Mouse (Mus musculus) gastrocnemius, postnatal 25 days (tissue): Measurements from ENCODE around the gene Cldn34c1. TPM values are rescaled to one million over a fixed set of nuclear protein-coding genes. Genes with fewer than 3 reads are reported as not detected.
"Not testable (repeated sequence)": the region's sequence is repeated elsewhere in the genome, so short reads cannot be mapped to it uniquely, and the experiment has no call there.

ENCODE experiments used
- DNase-seq: peaks from one replicate; pipeline ENCODE4 v3.0.0; 2022
- long read RNA-seq, 2 experiments: library from polyadenylated mRNA; stranded (forward); transcript quantifications; one replicate each; pipeline ENCODE4 v2.0.0; 2021
- total RNA-seq, 2 experiments: library from RNA; stranded (reverse); gene quantifications; 1 replicate in 1 of 2; 2 replicates in 1 of 2; pipeline ENCODE4 v1.2.3; 2021

Gene Cldn34c1
- total RNA-seq = 1 to 10 TPM; 1.3 to 1.7 TPM
- long read RNA-seq, experiment 1, partial matches to known transcripts = 0 of 2 reads
- long read RNA-seq, experiment 1, other reads (novel, unspliced or antisense) = 2 of 2 reads
- long read RNA-seq, experiment 2 = 0 reads

DNA sequence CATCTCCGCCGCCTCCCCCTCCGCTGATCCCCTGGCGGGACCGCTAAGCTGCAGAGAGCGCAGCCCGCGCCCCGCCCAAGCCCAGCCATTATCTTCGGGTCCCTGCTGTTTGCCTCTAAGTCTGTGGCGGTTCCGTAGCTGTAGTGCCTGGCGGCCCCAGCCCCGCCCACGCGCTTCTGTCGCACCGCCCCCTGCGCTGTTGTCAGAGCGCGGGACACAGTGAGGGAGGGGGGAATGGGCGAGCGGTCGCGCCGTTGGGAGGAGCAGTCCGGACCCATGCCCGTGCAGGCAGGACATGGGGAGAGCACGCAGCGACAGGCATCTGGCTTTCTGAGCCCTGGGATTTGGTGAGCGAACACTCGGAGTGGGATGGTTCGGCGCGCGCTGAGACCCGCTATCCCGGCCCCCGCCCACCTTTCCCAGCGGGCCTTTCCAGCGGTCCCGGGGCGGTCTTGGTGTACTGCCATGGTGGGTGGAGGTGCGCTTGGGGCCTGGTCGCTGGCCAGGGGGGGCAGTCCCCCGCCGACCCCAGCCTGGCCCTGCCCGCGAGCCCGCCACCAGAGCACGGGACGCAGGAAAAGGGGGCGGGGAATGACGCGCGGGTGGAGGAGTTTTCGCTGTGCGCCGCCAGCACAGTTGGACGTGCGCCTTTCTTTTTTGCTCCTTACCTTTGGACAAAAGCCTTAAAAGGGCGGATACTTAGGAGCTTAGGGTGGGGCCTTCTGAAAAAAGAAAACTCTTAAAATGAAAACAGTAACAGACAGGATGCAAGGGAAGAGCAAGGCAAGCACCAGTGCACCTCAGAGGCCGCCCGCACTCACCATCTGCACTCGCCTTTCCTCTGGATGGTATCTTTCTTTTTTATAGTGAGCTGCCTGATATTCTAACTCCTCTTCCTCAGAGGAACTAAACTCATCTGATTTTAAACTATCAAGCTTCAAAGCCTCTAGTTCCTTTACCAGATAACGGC is at the start of gene Cldn34c1:
TSS of gene Cldn34c1 (plus strand) at position 205 of the 970 bp plus-strand sequence.
- DNase-seq = peak; percentile 88

DNA sequence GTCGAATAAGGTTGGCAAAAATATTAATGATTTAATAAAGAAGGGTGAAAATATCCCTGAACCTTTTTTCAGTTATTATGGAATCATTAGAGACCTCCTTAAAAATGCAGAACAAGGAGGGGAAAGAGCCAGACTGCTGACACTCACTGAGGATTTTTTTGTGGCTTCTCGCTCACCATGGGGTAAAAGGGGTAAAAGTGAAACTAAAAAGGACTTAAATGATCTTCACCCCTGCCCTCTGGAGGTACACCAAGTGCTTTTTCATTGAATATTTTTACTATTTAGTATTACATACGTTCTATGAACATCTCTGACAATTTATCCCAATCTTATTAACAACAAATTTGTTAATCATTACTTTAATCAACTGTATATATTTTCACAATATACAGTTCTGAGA is 15.9 kb upstream of the Cldn34c1 start:
- no peak for DNase-seq

DNA sequence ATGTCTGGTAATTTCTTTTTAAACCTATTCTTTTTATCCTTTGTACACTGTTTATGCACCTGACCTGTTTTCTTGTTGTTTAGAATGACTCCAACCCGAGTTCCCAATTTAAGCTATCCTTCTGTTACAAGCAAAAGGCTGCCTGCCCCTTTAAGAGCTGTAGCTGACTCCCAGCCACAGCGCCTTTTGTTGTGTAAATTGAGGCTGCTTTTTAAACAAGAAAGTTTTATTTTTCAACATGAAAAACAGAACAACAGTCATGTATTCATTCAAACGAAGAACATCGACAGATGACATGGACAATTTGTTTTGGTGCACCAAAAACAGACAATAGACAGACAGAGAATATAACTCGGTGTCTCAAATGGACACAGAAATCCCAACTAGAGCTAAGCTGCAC is 489 bp upstream of the Cldn34c1 start:
- not testable (repeated sequence) for DNase-seq

DNA sequence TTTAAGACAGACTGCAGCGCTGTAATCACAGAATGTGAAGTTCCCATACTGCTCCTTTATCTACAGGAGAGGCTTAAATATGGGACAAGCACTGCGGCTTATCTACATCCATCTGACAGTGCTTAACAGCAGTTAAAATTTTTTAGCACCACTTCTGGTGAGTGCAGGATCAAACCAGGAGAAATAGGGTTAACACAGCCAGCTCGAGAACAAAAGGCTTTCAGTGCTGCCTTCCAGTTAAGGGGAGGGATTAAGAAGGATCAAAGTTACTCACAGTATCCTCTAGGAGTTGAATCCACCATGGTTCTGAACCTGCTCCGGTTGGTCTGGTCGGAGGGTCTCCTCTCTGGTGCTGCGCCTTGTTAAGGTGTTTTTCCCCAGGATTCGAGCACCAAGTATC is 1.4 kb downstream of the Cldn34c1 start:
- DNase-seq = not testable (repeated sequence)

DNA sequence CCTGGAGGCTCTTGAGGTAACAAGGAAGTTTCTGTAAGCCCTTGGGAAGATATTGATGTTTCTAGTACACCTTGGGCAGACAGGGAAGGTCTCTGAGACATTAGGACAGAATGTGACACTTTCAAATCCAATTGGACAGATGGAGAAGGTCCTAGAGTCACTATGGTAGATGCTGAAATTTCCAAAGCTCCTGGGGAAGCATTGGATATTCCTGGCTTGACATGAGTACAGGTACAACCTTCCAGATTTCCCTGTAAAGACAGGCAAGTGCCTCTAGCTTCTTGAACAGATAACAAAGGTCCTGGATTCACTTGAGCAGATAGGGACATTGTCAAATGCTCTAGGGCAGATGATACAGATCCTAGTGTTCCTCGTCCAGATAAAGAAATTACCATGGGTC is 119.1 kb downstream of the Cldn34c1 start, which contains the start of gene Srsx:
TSS of gene Srsx (minus strand) at position 101 of the 400 bp plus-strand sequence.
- not testable (repeated sequence) for DNase-seq

Other genes starting within 250 kb of the Cldn34c1 start
- not detected for gene Gm17521, start 73.8 kb upstream of the Cldn34c1 start, total RNA-seq
- not detected for gene Srsx, start 119.0 kb downstream of the Cldn34c1 start, total RNA-seq
- not detected for gene Gm17577, start 143.4 kb downstream of the Cldn34c1 start, total RNA-seq